Mouse (Mus musculus): ENCODE measurements around the gene Samd14.
A peak's percentile ranks its signal among the peaks of the same experiment; 100 is the strongest.

The Samd14 gene

GRCm38 (mm10) chr11:94990102-94990748 is 19.5 kb upstream of the Samd14 start:
- no peak for DNase-seq (ENCODE audit: low spot score)

- peak; percentile 92 for DNase-seq (ENCODE audit: low spot score)
Measured at GRCm38 (mm10) chr11:94990749-94991577, 18.7 kb upstream of the Samd14 start, which contains the start of gene Ppp1r9b. Gene Ppp1r9b (plus strand): TSS chr11:94991035.

- peak; percentile 57 for DNase-seq (ENCODE audit: low spot score)
Measured at GRCm38 (mm10) chr11:94991641-94992479, 17.8 kb upstream of the Samd14 start.

GRCm38 (mm10) chr11:94992480-94992753 is 17.3 kb upstream of the Samd14 start:
- no peak for DNase-seq (ENCODE audit: low spot score)

GRCm38 (mm10) chr11:94992754-94993606 is 16.7 kb upstream of the Samd14 start:
- DNase-seq (ENCODE audit: low spot score) = peak; percentile 39

- no peak for DNase-seq (ENCODE audit: low spot score)
Measured at GRCm38 (mm10) chr11:94994208-94994814, 15.4 kb upstream of the Samd14 start.

- DNase-seq (ENCODE audit: low spot score) = no peak
Measured at GRCm38 (mm10) chr11:94994947-94995772, 14.5 kb upstream of the Samd14 start.

- DNase-seq (ENCODE audit: low spot score) = no peak
Measured at GRCm38 (mm10) chr11:94996101-94996500, 13.6 kb upstream of the Samd14 start.

- no peak for DNase-seq (ENCODE audit: low spot score)
Measured at GRCm38 (mm10) chr11:94996984-94997383, 12.7 kb upstream of the Samd14 start.

GRCm38 (mm10) chr11:94997596-94997995 is 12.1 kb upstream of the Samd14 start:
- no peak for DNase-seq (ENCODE audit: low spot score)

GRCm38 (mm10) chr11:94998041-94998531 is 11.6 kb upstream of the Samd14 start:
- no peak for DNase-seq (ENCODE audit: low spot score)

GRCm38 (mm10) chr11:95000128-95000527 is 9.6 kb upstream of the Samd14 start:
- DNase-seq (ENCODE audit: low spot score) = no peak

GRCm38 (mm10) chr11:95000548-95000947 is 9.1 kb upstream of the Samd14 start:
- no peak for DNase-seq (ENCODE audit: low spot score)

GRCm38 (mm10) chr11:95001058-95001457 is 8.6 kb upstream of the Samd14 start:
- peak; percentile 89 for DNase-seq (ENCODE audit: low spot score)

GRCm38 (mm10) chr11:95001584-95002347 is 7.9 kb upstream of the Samd14 start:
- no peak for DNase-seq (ENCODE audit: low spot score)

- DNase-seq (ENCODE audit: low spot score) = no peak
Measured at GRCm38 (mm10) chr11:95002705-95003104, 7.0 kb upstream of the Samd14 start.

- DNase-seq (ENCODE audit: low spot score) = no peak
Measured at GRCm38 (mm10) chr11:95004136-95004936, 5.3 kb upstream of the Samd14 start.

GRCm38 (mm10) chr11:95004937-95005198 is 4.8 kb upstream of the Samd14 start:
- DNase-seq (ENCODE audit: low spot score) = no peak

- no peak for DNase-seq (ENCODE audit: low spot score)
Measured at GRCm38 (mm10) chr11:95006038-95006437, 3.6 kb upstream of the Samd14 start.

Measured in embryo, embryonic 10 days (tissue).